ENCODE assay signal across 11 mouse cellular contexts in genomic region chr11:119339179-119339578, GRCm38 (mm10). TPM values are rescaled to one million over a fixed set of nuclear protein-coding genes. Genes with fewer than 3 reads are reported as not detected.
DNase-seq lines count a peak whose midpoint lies in the region; ATAC-seq and TF ChIP-seq lines count a peak whose summit lies in the region.
"Had no signal": no experiment of that assay in that cellular context is flagged by ENCODE, and none has a peak within 500 bp of the region (broad histone marks: within the 10 kb centered on the region; RNA-seq: fewer than 3 reads in every experiment).

No protein-coding gene starts in this region.

- no peak for DNase-seq in intestine, embryonic 14.5 days (ENCODE audit: low spot score)
- peak; percentile 25 for DNase-seq in 3T3-L1 (ENCODE audit: low read depth, low spot score)
- DNase-seq in adrenal gland, postnatal 36 days: peak; percentile 14 to 47
- no peak for DNase-seq in right cerebral cortex, postnatal 4 days

- no peak overlapping the region for H3K4me2 ChIP-seq in forebrain, embryonic 12.5 days
- no peak overlapping the region for H3K4me2 ChIP-seq in forebrain, embryonic 16.5 days (ENCODE audit: low read length)
- H3K4me2 ChIP-seq in intestine, embryonic 14.5 days (ENCODE audit: low read length): no peak overlapping the region
- no peak overlapping the region for H3K4me2 ChIP-seq in intestine, postnatal 0 days (replicated peaks; ENCODE audit: low read depth)
- H3K4me2 ChIP-seq: midbrain, embryonic 11.5 days had no signal

- H3K4me3 ChIP-seq in forebrain, embryonic 12.5 days (replicated peaks): no peak overlapping the region
- no peak overlapping the region for H3K4me3 ChIP-seq in forebrain, embryonic 16.5 days (replicated peaks; ENCODE audit: low read length)
- no peak overlapping the region for H3K4me3 ChIP-seq in intestine, embryonic 14.5 days (ENCODE audit: low read depth, low read length)
- H3K4me3 ChIP-seq in intestine, postnatal 0 days (ENCODE audit: low read depth, low read length): no peak overlapping the region
- H3K4me3 ChIP-seq: heart, adult 2 months had no signal

- ATAC-seq in forebrain, embryonic 12.5 days (ENCODE audit: low FRiP score): no peak
- no peak for ATAC-seq in forebrain, embryonic 16.5 days
- 0 out of 2 replicates have a peak, but pooled peaks have one; percentile 40 for ATAC-seq in intestine, embryonic 14.5 days (replicated peaks; ENCODE audit: low FRiP score, low TSS enrichment, low read depth)
- ATAC-seq in intestine, postnatal 0 days: no peak

- no peak overlapping the region for H3K27ac ChIP-seq in forebrain, embryonic 12.5 days
- no peak overlapping the region for H3K27ac ChIP-seq in forebrain, embryonic 16.5 days (ENCODE audit: low read length)
- H3K27ac ChIP-seq in intestine, embryonic 14.5 days (ENCODE audit: low read depth): no peak overlapping the region
- no peak overlapping the region for H3K27ac ChIP-seq in intestine, postnatal 0 days (ENCODE audit: low read depth, low read length)
- H3K27ac ChIP-seq: heart, adult 2 months had no signal

- 0 out of 2 replicates have a peak overlapping the region, but pooled peaks have one; percentile 12 for H3K9ac ChIP-seq in forebrain, embryonic 12.5 days
- H3K9ac ChIP-seq in forebrain, embryonic 16.5 days (replicated peaks; ENCODE audit: low read depth, low read length): no peak overlapping the region
- H3K9ac ChIP-seq in intestine, embryonic 14.5 days (ENCODE audit: low read length): no peak overlapping the region
- no peak overlapping the region for H3K9ac ChIP-seq in intestine, postnatal 0 days (ENCODE audit: low read depth, low read length)

- TF ChIP-seq CTCF in intestine, postnatal 0 days (IDR thresholded peaks at IDR 0.05; ENCODE audit: low read depth): no peak

- H3K9me3 ChIP-seq in forebrain, embryonic 12.5 days: no peaks in the 10 kb centered on the region
- H3K9me3 ChIP-seq in forebrain, embryonic 16.5 days (ENCODE audit: control insufficient read depth, low read length): no peaks in the 10 kb centered on the region
- H3K9me3 ChIP-seq in intestine, embryonic 14.5 days (ENCODE audit: control insufficient read depth, low read length): no peaks in the 10 kb centered on the region
- H3K9me3 ChIP-seq in intestine, postnatal 0 days (ENCODE audit: control insufficient read depth): no peaks in the 10 kb centered on the region

- 50% methylated on average over 5 of the region's 5 CpGs for WGBS in forebrain, embryonic 12.5 days
- WGBS in forebrain, embryonic 16.5 days: 46% methylated on average over 5 of the region's 5 CpGs
- WGBS in intestine, embryonic 14.5 days: 50% methylated on average over 5 of the region's 5 CpGs
- 59% methylated on average over 5 of the region's 5 CpGs for WGBS in intestine, postnatal 0 days

- H3K4me1 ChIP-seq in forebrain, embryonic 12.5 days: peaks cover 6% of the 10 kb centered on the region; the same call in 1 of the 2 replicates
- no peaks in the 10 kb centered on the region for H3K4me1 ChIP-seq in forebrain, embryonic 16.5 days (replicated peaks; ENCODE audit: control insufficient read depth, insufficient read depth, low read length)
- H3K4me1 ChIP-seq in intestine, embryonic 14.5 days (replicated peaks; ENCODE audit: control insufficient read depth, insufficient read depth, low read length): no peaks in the 10 kb centered on the region
- H3K4me1 ChIP-seq in intestine, postnatal 0 days (replicated peaks; ENCODE audit: control insufficient read depth, insufficient read depth, low read length): no peaks in the 10 kb centered on the region

- H3K27me3 ChIP-seq in forebrain, embryonic 12.5 days: no peaks in the 10 kb centered on the region
- no peaks in the 10 kb centered on the region for H3K27me3 ChIP-seq in forebrain, embryonic 16.5 days (replicated peaks; ENCODE audit: control insufficient read depth, insufficient read depth, low read length)
- H3K27me3 ChIP-seq in intestine, embryonic 14.5 days (replicated peaks; ENCODE audit: control insufficient read depth, insufficient read depth, low read length): no peaks in the 10 kb centered on the region
- no peaks in the 10 kb centered on the region for H3K27me3 ChIP-seq in intestine, postnatal 0 days (replicated peaks; ENCODE audit: control insufficient read depth, insufficient read depth, low read length)

- H3K36me3 ChIP-seq in forebrain, embryonic 12.5 days (replicated peaks): no peaks in the 10 kb centered on the region
- H3K36me3 ChIP-seq in forebrain, embryonic 16.5 days (ENCODE audit: control insufficient read depth, insufficient read depth): no peaks in the 10 kb centered on the region
- H3K36me3 ChIP-seq in intestine, embryonic 14.5 days (ENCODE audit: control insufficient read depth, insufficient read depth, low read length): no peaks in the 10 kb centered on the region
- peaks cover 14% of the 10 kb centered on the region; the same call in 1 of the 2 replicates for H3K36me3 ChIP-seq in intestine, postnatal 0 days (ENCODE audit: control insufficient read depth, insufficient read depth)

RNA-seq across cellular contexts. Expression of gene Sgsh, which starts 16.2 kb away (rescaled TPM):
- 4.4 and 6.2 TPM in 2 replicates for polyA plus RNA-seq in forebrain, embryonic 12.5 days (2016; fragmentation: Nextera tagmentation; extraction: Ambion mirVana)
- 3.7 and 4.0 TPM in 2 replicates for polyA plus RNA-seq in forebrain, embryonic 16.5 days (2015; fragmentation: Nextera tagmentation; extraction: Ambion mirVana)
- 7.5 and 7.9 TPM in 2 replicates for polyA plus RNA-seq in intestine, embryonic 14.5 days (2014; fragmentation: Nextera tagmentation; extraction: Ambion mirVana)
- 7.7 and 8.3 TPM in 2 replicates for polyA plus RNA-seq in intestine, postnatal 0 days (2015; fragmentation: Nextera tagmentation; extraction: Ambion mirVana)
- 10 to 100 TPM; 14.7 to 24.9 TPM for total RNA-seq in adrenal gland, postnatal 36 days (2021)

RNA-seq across cellular contexts. Expression of gene Slc26a11, which starts 16.2 kb away (rescaled TPM):
- polyA plus RNA-seq in forebrain, embryonic 12.5 days (2016; fragmentation: Nextera tagmentation; extraction: Ambion mirVana): 5.1 and 6.3 TPM in 2 replicates
- 3.3 and 3.7 TPM in 2 replicates for polyA plus RNA-seq in forebrain, embryonic 16.5 days (2015; fragmentation: Nextera tagmentation; extraction: Ambion mirVana)
- 8.4 and 9.9 TPM in 2 replicates for polyA plus RNA-seq in intestine, embryonic 14.5 days (2014; fragmentation: Nextera tagmentation; extraction: Ambion mirVana)
- polyA plus RNA-seq in intestine, postnatal 0 days (2015; fragmentation: Nextera tagmentation; extraction: Ambion mirVana): 6.7 and 7.7 TPM in 2 replicates
- 1 to 10 TPM; 6.5 to 8.4 TPM for total RNA-seq in adrenal gland, postnatal 36 days (2021)

RNA-seq across cellular contexts. Expression of gene Card14, which starts 31.6 kb away (rescaled TPM):
- 0.06 and 0.13 TPM in 2 replicates for polyA plus RNA-seq in forebrain, embryonic 12.5 days (2016; fragmentation: Nextera tagmentation; extraction: Ambion mirVana)
- 0.13 and 0.40 TPM in 2 replicates for polyA plus RNA-seq in forebrain, embryonic 16.5 days (2015; fragmentation: Nextera tagmentation; extraction: Ambion mirVana)
- polyA plus RNA-seq in intestine, embryonic 14.5 days (2014; fragmentation: Nextera tagmentation; extraction: Ambion mirVana): 2.8 and 3.2 TPM in 2 replicates
- polyA plus RNA-seq in intestine, postnatal 0 days (2015; fragmentation: Nextera tagmentation; extraction: Ambion mirVana): 9.9 and 11.4 TPM in 2 replicates
- total RNA-seq in adrenal gland, postnatal 36 days (2021): under 1 TPM; 0.17 to 0.33 TPM
- polyA plus RNA-seq: C2C12; hindbrain, embryonic 11.5 days; midbrain, embryonic 11.5 days had no signal

RNA-seq across cellular contexts. Expression of gene Eif4a3, which starts 39.3 kb away (rescaled TPM):
- polyA plus RNA-seq in forebrain, embryonic 12.5 days (2016; fragmentation: Nextera tagmentation; extraction: Ambion mirVana): 366 and 368 TPM in 2 replicates
- 271 and 273 TPM in 2 replicates for polyA plus RNA-seq in forebrain, embryonic 16.5 days (2015; fragmentation: Nextera tagmentation; extraction: Ambion mirVana)
- polyA plus RNA-seq in intestine, embryonic 14.5 days (2014; fragmentation: Nextera tagmentation; extraction: Ambion mirVana): 376 and 385 TPM in 2 replicates
- 162 and 174 TPM in 2 replicates for polyA plus RNA-seq in intestine, postnatal 0 days (2015; fragmentation: Nextera tagmentation; extraction: Ambion mirVana)
- total RNA-seq in adrenal gland, postnatal 36 days (2021): 100 to 1,000 TPM; 136 to 138 TPM

RNA-seq across cellular contexts. Expression of gene Rnf213, which starts 53.7 kb away (rescaled TPM):
- polyA plus RNA-seq in forebrain, embryonic 12.5 days (2016; fragmentation: Nextera tagmentation; extraction: Ambion mirVana): 1.9 and 2.0 TPM in 2 replicates
- polyA plus RNA-seq in forebrain, embryonic 16.5 days (2015; fragmentation: Nextera tagmentation; extraction: Ambion mirVana): 1.3 TPM in 2 replicates
- polyA plus RNA-seq in intestine, embryonic 14.5 days (2014; fragmentation: Nextera tagmentation; extraction: Ambion mirVana): 18.0 and 18.8 TPM in 2 replicates
- polyA plus RNA-seq in intestine, postnatal 0 days (2015; fragmentation: Nextera tagmentation; extraction: Ambion mirVana): 23.1 and 23.2 TPM in 2 replicates
- 10 to 100 TPM; 37.3 to 40.3 TPM for total RNA-seq in adrenal gland, postnatal 36 days (2021)

Comparison
In these comparisons a context has a peak if more than half of its experiments do, and no peak if none do; other contexts are left out.
1. DNase-seq: peak in 3T3-L1 (single experiment) and adrenal gland, postnatal 36 days (2 of 2); none in intestine, embryonic 14.5 days (single experiment) and right cerebral cortex, postnatal 4 days (single experiment).